Mouse (Mus musculus) granulocyte monocyte progenitor cell, adult 5-6 weeks (primary cell): Measurements from ENCODE around the gene Itga5. TPM values are rescaled to one million over a fixed set of nuclear protein-coding genes. Genes with fewer than 3 reads are reported as not detected.

ENCODE experiments used
- ATAC-seq: replicated peaks from 2 replicates; pipeline ENCODE4 v1.8.0; 2016; ENCODE audit warnings: mild to moderate bottlenecking, moderate TSS enrichment, inconsistent platforms; ENCODE audit not compliant: poor library complexity, severe bottlenecking
- total RNA-seq, 2 experiments: library from RNA; stranded (forward) in 1 of 2; stranded (reverse) in 1 of 2; fragments of 200-712, 200-1000 nt in 1 of 2; fragments of >200 nt in 1 of 2; fragmentation: Nextera tagmentation in 1 of 2; gene quantifications; 2 replicates each; pipeline ENCODE4 v1.2.3; 2014 to 2017

Itga5 gene
- total RNA-seq, 2 experiments from 2014 or later = 12.7 to 29.8 TPM

DNA sequence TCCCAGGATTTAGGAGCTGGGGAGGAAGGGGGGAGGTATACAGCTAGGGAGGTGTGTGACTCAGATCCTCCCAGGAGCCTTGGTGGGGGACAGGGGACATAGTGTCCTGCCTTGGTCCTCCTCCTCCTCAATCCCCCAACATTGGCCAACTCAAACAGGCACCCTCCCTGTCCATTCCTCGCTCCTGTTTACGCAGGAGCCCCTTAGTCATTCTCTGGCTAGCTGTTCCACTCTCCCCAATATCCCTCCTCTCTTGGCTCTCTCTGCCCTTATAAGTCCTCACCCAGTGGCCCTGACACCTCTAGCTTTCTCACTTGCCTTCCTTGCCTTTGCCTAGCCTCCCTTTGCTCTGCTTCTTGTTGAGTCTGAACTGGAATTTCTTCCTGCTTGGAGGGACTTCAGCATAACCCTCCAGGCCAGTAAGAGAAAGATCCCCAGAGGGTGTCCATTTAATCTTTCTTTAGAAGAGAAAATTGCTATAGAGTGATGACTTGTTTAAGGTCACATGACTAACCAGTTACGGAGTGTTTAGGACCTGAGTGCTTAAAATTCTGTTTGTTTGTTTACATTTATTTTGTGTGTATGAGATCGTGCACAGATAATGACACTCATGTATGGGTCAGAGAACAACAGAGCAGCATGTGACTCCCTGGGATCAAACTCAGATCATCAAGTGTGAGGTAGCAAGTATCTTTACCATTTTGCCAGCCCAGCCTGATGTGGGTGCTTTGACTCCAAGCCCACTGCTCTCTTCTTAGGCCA, 1.8 kb upstream of the Itga5 start:
- ATAC-seq = no peak

DNA sequence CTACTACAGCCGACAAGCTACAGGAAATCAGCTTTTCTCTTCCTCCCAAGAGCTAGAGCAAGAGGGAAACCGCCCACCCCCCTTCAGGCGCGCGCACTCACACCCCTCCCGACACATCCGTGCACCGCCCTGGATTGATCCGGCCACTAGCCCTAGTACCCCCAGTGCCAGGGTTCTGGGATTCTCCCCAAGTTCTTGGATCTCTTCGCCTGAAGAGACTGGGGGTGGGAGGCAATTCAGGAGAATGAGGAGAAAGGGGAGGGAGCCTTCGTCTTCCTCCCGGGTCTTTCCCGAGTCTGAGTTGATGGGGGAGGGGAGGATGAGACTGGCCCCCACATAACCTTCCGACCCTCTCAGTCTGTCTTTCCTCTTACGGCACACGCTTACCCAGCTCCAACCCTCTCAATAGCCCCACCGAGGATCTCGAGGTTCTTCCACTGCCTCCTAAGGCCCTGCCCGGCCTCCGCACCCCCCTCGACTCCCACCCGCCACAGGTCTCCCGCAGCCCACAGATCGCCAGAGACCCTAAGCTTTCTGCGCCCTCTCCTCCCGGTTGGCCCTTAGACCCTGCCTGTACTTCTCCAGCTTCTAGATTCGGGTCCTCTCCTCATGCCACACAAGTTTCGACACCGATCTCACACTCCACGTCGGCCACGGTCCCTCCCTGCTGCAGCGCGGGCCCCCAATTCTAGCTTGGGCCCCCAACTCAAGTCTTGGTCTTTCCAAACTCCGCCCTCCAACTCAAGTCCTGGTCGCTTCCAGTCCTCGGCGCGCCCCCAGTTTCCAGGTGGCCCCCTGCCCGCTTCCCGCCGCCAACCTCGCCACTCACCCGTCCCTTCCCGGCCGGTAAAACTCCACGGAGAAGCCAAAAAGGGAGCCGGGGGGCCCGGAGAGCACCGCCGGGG, 840 bp downstream of the Itga5 start:
- ATAC-seq = peak; percentile 20

DNA sequence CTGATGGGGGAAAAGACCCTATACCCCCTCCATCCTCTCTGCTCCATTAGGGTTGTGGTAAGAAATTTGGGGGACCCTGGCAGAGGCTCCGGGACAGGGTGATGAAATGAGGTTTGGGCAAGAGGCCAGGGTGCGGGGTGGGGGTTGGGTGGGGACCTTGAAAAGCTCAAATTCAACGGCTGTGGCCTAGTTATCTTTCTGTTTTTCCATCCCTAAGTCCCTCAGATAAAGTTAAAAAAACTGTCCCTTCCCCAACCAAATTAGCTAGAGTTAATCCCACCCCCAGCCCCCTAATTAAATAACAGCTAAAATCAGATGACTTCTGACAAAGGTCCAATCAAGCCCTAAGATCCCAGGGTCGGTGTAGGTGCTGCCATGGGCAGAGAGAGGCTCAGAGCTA, 1.8 kb downstream of the Itga5 start:
- ATAC-seq = no peak

DNA sequence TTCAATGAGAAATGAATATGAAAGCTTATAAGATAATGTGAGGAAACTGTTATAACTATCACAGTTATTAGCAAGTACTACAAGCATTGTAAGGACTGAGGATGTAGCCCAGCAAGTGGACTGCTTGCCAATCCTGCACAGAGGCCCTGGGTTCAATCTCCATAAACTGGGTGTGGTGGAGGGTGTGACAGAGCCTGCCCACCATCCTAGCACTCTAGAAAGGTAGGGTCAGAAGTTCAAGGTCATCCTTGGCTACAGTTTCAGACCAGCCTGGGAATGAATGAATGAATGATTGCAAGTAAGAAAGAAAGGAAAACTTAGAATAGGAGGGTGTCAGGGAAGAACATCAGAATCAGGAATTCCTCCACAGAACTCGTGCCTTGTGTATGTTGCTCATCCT, 2.8 kb downstream of the Itga5 start:
- no peak for ATAC-seq

DNA sequence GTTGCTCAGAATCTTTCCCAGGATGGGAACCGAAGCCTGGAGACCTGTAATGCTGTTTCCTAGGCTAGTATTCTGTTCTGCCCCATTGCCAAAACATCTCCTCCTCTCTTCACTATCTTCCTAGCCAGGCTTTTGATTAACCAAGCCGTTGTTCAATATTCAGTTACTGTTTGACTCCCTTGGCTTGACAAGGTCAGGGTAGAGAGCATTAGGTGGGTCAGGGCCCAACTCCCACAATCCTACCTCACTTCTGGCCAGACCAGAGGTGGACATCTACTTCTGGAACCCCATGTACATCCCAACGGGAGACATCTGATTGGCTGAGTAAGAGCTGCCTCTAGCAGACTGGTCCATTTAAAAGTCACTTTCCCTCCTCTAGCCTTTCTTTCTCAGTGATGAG, 3.6 kb downstream of the Itga5 start:
- no peak for ATAC-seq

DNA sequence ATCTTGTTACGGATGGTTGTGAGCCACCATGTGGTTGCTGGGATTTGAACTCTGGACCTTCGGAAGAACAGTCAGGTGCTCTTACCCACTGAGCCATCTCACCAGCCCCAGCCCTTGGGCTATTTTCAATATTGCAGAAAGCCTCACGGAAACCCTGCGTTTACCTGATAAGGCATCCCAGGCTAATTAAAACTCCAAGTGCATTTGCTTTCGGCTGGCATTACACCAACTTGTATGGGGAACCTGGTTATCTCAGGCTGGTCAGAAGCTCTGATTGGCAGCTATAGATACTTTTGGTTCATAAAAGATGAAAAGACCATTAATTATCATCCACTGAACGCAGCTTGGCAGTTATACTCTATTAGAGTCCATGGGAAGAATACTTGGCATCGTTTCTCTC, 4.2 kb downstream of the Itga5 start:
- no peak for ATAC-seq

DNA sequence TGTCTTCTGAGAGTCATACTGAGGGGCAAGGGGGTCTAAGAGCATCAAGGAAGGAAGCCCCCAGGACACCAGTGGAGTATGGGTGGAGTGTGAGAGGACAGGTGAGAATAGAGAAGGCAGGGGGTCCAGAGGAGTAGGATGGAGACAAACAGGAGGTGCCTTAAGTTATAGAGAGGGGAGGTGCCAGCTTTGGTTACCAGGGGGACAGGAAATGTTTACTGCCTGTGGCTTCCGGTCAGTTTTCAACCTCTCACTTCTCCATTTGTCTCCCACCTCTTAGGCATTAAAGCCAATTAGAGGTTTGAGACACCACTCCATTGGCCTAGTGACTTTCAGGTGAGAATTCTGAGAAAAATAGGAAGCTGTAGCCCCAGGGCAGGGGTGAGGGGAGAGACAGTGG, 5.3 kb downstream of the Itga5 start:
- peak; percentile 66 for ATAC-seq

DNA sequence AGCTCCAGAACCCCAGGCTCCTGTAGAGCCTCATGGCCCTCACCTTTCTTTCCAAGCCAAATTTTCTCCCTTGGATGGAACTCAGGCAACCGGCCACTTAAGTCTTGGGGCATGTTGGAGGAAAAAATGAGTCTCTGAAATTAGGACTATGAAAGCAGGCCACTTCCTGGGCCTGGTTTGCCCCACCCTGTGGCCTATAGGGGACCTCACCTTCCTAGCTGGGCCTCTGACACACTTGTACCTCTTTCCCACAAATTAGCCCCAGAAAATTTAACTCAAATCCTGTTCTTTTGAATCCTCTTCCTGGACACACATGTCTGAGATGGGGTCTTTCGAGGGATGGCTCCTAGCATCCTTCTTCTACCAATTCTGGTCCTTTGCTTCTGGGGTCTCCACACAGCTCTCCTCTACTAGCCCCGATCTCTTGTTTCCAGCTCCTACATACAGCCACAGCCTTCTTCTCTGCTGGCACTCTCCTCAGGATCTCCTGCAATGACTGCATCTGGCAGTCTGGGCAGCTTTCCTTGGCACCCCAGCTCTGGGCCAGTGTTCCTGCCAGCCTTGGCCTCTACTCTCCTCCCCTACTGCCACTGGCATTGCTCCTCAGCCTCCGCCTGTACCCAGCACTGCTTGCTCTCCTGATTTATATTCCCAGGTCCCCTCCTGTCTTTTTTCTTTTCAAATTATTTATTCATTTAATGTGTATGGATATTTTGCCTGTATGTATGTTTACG, 6.5 kb downstream of the Itga5 start:
- ATAC-seq = no peak

DNA sequence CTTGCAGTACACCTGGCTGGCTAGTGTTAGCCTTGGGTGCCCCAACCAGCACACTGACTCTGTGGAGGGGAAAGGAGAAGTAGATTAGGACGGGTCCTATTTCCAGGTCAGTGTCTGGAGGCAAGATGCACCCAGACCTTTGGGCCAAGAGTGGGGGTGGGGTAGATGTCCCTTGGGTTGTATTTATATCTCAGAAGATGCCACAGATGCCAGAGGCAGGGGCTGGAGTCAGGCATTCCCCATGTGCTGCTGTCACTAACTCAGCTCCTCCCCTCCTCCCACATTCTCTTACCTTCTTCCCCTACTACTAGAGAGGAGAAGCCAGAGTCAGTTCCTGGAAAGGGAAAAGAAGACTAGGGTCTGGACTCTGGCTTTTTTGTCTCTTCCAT, 7.4 kb downstream of the Itga5 start:
- ATAC-seq = peak; percentile 28; the same call in 1 of the 2 replicates

DNA sequence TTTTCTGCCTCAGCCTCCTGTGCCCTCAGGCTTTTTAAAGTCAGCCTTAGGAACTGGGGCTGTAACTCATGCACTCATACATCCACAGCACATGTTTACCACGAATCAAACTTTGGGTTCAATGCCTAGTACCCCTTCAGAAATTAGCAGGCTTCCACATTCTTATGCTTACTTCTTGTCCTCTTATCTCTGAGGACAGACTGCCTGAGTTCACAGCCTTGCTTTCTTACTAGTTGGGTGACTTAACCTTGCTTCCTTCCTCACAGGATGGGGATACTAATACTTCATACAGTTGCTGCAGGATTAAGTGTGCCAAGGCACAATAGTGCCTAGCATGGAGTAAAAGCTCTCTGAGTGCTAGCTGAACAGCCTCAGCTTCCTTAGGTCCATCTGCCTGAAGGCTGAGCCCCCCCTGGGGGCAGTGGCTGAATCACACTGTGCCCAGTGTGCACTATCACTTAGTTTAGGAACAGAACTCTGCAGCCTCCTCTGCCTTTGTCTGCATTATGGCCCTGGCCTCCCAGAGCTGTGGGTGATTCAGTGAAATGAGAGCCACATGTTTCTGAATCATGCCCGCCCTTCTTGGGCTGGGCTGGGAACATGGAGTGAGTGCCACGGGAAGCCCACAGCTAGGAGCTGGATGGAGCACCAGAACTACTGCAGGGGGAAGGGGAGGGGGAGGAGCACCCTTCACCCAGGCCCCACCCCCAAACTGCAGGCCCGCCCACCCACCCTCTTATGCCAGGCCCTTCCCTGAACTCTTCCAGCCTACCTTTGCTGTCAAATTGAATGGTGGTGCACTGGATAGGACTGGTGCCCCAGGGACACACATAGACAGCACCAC, 8.1 kb downstream of the Itga5 start:
- 0 out of 2 replicates have a peak, but pooled peaks have one; percentile 8 for ATAC-seq

DNA sequence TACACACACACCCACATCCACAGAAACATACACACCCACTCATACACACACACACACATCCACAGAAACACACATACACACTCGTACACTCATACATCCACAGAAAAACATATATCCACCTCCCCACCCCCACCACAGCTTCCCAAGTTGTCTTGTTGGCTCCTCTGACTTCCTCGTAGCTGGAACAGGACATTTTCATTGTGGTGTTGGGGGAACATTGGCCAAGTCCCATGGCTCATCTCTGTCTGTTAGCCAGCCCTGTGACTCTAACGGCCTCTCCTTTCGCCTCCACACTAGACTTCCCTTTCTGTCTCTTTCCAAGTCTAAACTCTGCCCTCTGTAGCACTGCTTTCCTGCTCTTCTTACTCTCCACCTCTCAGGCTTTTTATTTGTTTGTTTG, 8.7 kb downstream of the Itga5 start:
- no peak for ATAC-seq

DNA sequence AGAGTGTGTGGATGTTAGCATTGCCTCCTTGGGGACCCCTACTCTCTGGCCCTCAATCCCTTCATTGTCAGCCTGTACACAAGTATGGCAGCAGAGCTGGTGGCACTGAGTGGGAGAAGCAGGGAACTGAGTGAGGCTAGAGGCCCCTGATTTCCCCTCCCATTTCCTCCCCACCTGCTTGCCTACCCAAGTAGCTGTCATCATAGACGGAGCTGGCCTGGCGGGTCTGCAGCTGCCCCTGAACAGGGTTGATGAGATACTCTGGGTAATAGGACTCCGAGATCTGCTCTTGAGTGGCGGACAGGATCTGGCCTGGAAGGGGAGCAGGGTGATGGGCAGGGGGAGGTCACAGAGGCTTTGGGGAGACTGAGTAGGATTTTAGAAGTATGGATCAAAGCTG, 10.4 kb downstream of the Itga5 start:
- no peak for ATAC-seq

DNA sequence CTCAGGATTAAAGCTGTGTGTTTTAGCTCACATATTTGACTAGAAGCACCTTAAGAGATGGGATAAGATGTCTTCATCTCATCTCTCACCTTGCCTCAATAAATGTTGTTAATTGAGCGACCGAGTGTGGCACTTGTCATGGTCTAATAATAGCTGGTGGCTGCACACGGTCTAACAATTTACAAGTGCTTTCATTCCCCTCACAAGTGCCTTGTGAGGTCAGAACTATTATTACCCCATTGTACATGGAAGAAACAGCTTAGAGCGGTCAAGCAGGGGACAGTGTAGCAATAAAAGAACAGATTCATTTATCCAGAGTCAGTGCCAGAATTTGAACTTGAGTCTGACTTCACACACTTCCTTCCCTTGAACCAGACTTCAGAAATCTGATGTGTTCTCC, 11.1 kb downstream of the Itga5 start:
- no peak for ATAC-seq

DNA sequence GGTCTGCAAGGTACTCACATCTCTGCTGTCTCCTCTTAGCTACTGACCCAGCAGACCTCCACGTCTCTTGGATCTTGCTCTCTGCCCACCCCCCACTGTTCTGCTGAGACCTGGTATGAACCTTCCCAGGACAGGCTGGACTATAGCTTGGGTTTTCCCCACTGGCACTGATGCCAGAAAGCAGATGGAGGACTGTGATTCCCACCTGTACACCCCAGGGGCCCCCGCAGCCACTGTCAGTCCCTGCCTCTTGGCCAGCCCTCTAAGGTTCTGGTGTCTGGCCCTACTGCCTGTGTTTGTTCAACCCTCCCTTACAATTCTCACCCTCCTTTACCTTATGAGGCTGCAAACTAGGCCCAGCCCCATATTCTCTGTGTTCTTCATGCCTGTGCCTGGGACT, 11.9 kb downstream of the Itga5 start:
- ATAC-seq = no peak

DNA sequence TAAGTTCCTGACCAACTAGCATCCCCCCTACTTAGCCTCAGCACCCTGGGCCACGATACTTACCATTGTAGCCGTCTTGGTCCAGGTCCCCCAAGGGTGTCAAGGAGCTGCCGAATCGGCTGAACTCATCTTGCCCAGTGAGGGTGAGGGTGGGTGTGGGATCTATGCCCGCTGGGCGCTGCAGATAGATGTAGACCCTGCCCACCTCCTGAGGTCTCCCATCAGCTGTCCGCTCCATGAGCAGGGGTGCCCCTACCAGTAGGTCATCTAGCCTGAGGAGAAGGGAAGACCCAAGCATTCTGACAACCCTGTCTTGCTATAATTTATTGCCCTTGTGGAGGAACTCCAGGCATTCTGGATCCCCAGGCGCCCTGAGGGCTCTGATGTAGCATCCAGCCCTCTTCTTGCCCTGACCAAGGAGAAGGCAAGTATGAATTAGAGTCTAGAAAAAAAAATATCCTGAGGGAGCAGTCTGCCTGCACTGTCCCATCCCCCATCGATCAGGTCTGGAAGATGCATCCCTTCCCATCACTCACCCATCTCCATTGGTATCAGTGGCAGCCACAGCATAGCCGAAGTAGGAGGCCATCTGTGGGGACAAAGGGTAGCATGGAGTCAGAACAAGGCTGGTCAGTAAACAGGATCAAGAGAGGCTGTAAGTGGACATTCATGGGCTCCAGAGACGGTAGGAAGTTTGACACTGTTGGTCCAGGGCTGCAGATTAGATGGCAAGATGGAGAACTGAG, 12.9 kb downstream of the Itga5 start:
- ATAC-seq = no peak

DNA sequence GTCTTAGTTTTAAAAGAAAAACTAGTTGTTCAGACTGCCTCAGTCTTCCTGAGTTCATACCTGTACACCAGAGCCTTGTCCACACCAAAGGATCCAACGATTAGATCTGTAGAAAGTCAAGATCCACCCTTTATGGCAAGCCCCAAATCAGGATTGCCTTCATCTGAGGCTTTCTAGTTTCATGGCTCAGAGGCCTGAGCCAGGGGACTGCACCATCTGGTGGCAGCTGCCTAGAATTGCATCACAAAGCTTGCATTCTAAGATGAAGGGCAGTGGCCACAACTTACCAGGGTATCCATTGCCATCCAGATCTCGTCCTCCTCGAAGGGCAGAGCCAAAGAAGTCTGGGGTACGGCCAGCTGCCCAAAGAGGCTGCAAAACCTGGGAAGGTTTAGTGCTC, 13.7 kb downstream of the Itga5 start:
- ATAC-seq = peak; percentile 76

DNA sequence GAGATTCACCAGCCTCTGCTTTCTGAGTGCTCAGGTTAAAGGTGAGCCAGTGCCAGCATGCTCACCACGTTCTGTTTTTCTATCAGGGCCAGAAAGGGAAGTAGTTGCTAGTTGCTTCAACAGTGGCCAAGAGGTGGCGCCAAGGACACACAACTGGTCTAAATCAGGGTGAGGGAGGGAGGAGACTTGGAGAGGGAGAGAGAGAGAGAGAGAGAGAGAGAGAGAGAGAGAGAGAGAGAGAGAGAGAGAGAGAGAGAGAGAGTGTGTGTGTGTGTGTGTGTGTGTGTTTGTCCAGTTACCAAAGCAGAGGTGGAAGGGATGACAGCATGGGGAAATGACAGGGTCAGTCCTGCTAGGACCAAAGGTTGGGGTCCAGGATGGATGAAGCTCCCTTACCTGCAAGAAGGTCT, 19.3 kb downstream of the Itga5 start:
- peak; percentile 81 for ATAC-seq

DNA sequence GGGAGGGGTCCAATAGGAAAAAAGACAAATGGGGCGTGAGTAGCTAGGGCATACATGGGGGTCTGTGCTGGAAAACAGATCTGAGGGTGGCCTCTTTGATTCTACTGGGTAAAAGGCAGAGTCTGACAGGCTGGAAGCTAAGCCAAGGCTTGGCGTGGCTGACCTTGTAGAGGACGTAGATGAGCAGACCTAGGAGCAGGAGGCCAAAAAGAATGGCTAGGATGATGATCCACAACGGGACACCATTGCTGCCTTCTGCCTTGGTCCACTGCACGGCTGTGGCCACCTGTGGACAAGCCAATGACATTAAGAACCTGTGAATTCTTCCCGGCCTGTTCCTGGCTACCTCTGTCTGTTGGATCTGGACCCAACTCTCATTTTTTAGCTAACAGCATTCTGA, 20.8 kb downstream of the Itga5 start:
- ATAC-seq = no peak

DNA sequence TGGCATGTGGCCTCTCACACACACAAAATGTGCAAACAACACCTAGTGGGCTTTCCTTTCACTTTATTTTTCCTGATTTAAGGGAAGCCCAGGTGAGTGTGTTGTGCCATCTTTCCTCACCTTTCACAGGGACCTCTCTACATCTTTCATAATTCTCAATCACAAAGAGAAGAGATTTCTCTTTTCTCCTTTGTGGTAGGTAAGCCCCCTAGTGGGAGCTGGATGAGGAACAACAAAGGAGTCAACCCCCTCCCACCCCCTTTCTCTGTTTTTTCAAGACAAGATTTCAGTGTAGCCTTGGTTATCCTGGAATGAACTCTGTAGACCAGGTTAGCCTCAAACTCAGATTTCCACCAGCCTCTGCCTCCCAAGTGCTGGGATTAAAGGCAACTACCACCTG, 23.0 kb downstream of the Itga5 start:
- no peak for ATAC-seq
